Mouse (Mus musculus) heart, postnatal 25 days (tissue): Measurements from ENCODE around the gene Acot7. TPM values are rescaled to one million over a fixed set of nuclear protein-coding genes. Genes with fewer than 3 reads are reported as not detected.
"Not testable (repeated sequence)": the region's sequence is repeated elsewhere in the genome, so short reads cannot be mapped to it uniquely, and the experiment has no call there.

ENCODE experiments used
- DNase-seq: peaks from one replicate; pipeline ENCODE4 v3.0.0; 2022; ENCODE audit warnings: low spot score
- intact Hi-C: fragments of 180-260 bp; cut with DNase I; formaldehyde crosslinking; loops from one replicate; pipeline ENCODE4 v1.15.1; 2025
- total RNA-seq, 2 experiments: library from RNA; stranded (reverse); gene quantifications; 2 replicates each; pipeline ENCODE4 v1.2.3; 2021

Gene Acot7
- total RNA-seq, 2 experiments from 2014 or later = 53.4 to 58.8 TPM

DNA sequence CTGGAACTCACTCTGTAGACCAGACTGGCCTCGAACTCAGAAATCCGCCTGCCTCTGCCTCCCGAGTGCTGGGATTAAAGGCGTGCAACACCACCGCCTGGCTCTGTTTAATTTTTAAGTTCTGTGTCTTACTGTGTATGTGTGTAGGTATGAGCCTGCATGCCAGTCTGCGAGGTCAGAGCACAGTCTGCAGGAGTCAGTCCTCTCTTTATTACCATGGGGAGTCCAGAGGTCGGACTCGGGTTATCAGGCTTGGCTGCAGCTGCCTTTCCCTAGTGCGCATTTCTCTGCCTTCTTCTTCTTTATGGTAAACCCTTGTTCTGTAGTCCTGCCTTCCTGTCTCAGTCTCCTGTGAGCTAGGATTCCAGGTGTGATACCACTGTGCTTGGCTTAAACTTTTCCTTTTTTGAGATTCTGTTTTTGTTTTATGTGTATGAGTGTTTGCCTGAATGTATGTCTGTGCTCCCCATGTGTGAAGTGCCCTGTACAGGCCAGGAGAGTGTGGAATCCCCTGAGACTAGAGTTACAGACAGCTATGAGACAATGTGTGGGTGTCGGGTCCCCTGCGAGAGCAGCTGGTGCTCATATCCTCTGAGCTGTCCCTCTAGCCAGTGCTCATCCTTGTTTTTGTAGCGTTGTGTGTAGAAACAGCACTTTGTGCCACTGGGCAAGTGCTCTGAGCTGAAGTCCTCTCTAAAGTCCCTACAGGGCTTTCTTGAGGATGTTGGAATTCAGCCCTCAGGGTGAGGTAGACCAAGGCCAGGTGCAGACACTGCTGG is 50.0 kb downstream of the Acot7 start:
- intact Hi-C loops = no loop called here
- no peak for DNase-seq

- DNase-seq, intact Hi-C loops: not testable (repeated sequence)
Measured at GRCm38 (mm10) chr4:152230331-152230730, 52.4 kb downstream of the Acot7 start.

GRCm38 (mm10) chr4:152231326-152231725 is 53.4 kb downstream of the Acot7 start:
- DNase-seq = no peak
- intact Hi-C loops = no loop called here

DNA sequence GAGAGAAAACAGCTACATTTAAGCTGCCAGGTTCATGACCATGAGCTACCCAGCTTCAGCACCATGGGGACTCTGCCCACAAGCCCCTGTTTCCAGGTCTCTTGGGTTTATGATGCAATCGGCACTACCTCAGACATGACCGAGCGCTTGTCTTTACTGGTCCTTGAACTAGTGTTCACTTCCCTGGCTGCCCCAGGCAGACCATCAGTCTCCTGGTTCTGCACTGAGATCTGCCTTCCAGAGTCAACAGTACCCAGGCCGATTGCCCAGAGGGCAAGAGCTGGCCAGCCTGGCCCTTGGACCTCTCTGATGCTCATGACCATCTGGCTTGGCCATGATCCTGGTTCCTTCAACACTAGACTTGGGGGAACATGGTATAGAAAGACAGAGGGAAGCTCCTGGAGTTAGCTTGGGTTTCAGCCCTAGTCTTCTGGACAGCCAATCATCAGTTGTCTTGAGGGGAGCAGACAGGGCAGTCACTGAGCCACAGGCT is 54.5 kb downstream of the Acot7 start:
- intact Hi-C loops = no loop called here
- no peak for DNase-seq

- intact Hi-C loops = no loop called here
- no peak for DNase-seq
Measured at GRCm38 (mm10) chr4:152239974-152240373, 62.0 kb downstream of the Acot7 start.

DNA sequence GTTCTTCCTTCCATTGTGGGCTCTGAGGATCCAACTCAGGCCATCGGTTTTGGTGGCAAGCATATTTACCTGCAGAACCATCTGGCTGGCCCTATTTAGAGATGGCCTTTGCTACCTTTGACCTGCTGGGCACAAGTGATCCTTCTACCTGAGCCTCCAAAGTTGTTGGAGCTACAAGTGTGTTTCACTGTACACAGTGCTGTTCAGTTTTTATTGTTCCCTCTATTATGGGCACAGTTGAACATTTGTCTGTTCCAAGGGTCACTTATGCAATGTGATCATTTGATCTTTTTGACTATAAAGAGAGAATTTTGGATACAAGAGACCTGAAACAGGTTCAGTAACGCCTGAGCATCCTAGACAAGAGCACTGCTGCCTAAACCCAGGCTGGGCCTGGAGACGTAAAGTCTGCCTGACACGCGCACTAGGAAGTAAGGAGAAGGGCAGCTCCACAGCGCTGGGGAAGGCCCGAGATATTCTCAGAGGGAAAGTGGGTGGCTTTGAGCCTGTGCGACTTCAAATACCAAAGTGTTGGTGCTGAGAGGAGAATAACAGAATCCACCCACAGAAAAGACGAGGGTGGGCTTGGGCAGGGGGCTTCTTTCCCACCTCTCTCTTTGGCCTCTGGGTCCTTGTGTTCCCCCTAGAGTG is 65.4 kb downstream of the Acot7 start:
- intact Hi-C loops = no loop called here
- no peak for DNase-seq

- DNase-seq = no peak
- intact Hi-C loops = no loop called here
Measured at GRCm38 (mm10) chr4:152243969-152244368, 66.0 kb downstream of the Acot7 start.

- intact Hi-C loops = no loop called here
- no peak for DNase-seq
Measured at GRCm38 (mm10) chr4:152244545-152245522, 66.9 kb downstream of the Acot7 start.

DNA sequence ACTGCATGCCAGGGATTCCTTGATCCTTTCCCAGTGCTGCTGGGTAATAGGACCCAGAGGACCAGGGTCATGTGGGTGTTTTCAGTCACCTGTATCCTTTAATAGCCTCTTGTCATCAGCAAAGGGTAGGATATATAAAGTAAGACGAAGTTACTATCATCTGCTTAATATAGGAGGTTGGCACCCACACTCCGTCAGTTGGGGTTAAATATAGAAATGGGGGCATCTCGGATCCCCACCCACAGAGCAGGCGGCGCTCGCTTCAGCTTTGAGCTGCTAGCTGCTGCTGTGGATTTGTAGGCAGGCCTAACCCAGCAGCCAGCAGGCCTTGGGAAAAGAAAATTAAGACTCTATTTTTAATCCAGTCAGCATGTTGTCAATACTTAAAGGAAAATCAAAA is 68.1 kb downstream of the Acot7 start:
- DNase-seq = no peak

DNA sequence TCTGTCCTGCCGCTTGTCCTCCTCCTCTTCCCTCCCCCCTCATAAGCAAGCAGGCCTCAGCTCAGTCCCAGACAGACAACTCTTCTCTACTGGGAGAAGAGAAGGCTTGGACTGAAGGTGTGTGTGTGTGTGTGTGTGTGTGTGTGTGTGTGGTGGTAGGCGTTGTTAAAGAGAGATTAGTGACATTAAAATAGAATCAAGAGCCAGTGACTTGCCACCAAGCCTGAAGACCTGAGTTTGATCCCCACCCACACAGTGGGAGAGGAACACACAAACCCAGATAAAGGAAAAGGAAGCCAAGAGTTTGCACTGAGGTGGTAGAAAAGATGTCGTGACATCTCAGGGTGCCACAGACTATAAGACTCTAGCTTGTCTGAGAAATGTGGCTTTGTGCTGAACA is 69.3 kb downstream of the Acot7 start:
- intact Hi-C loops = no loop called here

More for the DNA sequence above, 68.1 kb downstream of the Acot7 start:
- intact Hi-C loops = no loop called here

GRCm38 (mm10) chr4:152250615-152251014 is 72.7 kb downstream of the Acot7 start:
- DNase-seq = no peak
- intact Hi-C loops = no loop called here

More for the DNA sequence above, 69.3 kb downstream of the Acot7 start:
- no peak for DNase-seq

DNA sequence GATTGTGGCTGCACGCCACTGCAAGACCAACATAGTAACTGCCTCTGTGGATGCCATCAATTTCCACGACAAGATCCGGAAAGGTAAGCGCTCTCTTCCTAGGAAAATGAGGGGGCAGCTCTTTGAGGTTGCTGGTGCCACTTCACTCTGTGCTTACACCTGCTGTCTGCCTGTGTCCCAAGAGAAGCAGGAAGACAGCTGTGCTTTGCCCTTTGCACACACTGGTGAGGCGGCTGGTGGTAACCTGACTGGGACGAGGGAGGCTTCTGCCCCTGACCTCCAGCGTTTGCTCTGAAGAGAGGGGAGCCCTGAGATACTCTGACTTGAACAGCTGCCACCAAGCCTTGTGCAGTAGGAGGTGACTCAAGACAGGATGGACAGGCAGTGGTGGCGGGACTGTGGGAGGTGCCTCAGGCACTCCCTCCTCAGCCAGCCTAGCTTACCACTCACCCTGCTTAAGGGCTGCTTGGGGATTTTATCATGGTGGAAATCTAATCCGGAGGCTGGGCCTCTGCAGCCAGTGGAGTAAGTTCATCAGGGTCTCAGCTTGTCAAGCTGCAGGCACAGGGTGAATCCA is 75.3 kb downstream of the Acot7 start:
- intact Hi-C loops = no loop called here

DNA sequence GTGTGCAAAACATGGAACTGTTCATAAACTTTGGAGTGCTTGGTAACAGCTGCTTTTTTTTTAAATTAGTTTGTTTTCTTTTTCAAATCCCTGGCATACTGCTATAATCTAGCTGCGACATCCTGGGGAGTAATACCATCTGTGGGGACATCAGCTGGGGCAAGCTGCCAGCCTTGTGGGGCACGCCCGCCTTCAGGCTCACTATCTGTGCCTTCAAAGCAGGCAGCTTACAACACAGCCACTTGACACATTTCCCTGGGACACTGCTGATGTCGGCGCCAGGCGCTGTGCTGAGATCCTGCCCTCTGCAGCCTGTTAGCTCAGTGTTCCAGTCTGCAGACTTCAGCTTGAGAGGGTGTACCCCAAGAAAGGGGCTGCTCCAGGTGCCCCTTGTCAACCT is 79.1 kb downstream of the Acot7 start:
- DNase-seq = peak; percentile 72
- intact Hi-C loops = no loop called here

More for the DNA sequence above, 75.3 kb downstream of the Acot7 start:
- DNase-seq = no peak

- DNase-seq = no peak
- intact Hi-C loops = no loop called here
Measured at GRCm38 (mm10) chr4:152260451-152260850, 82.5 kb downstream of the Acot7 start.

GRCm38 (mm10) chr4:152262187-152262586 is 84.3 kb downstream of the Acot7 start:
- intact Hi-C loops = no loop called here
- DNase-seq = no peak

DNA sequence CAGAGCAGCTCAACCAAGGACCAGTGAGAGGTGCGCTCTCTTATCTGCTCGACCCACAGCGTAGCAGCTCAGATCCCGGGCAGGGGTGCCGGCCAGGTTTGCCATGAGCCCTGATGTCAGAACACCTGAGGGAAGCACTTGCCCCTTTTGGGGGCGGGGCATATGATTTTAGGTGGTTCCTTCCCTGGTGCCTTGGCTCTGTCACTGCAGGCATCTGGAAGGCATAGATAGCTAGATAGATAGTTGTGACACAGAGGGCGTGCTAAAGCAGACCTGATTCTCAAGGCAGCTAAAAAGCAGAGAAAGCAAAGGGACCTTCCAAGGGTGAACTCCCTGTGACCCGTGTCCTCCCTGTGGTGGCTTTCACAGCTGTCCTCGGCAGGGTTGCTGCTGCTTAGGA is 85.2 kb downstream of the Acot7 start:
- DNase-seq = no peak
- intact Hi-C loops = no loop called here

DNA sequence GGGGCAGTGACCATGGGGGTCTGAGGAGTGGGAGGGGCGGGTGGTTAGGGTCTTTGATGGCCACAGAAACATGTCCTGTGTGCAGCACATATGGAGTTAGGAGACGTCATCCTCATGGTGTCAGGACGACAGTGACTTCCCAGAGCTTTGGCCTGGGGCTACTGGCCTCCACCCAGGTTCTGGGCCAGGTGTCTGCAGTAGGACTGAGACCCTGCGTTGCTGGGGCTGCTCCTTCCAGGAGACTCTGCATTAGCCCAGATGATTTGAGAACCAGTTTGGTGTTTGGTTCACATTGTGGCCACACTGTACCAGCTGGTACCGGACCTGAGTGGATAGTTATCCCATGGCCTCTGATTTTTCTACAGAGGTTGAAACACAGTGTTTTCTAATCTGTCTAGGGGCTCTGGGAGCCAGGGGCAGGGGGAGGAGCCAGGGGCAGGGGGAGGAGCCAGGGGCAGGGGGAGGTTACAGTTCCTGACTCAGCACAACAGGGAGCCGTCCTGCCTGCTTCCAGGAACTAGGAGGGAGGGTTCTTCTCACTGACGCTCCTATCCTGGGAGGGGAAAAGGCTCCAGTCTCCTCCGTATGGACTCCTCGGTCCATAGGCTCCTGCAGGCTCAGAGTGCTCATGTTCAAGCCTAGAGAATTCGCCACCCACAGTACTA is 85.7 kb downstream of the Acot7 start:
- intact Hi-C loops = no loop called here

GRCm38 (mm10) chr4:152264177-152264530 is 86.2 kb downstream of the Acot7 start:
- intact Hi-C loops = no loop called here

More for the DNA sequence above, 85.7 kb downstream of the Acot7 start:
- no peak for DNase-seq

GRCm38 (mm10) chr4:152264867-152265568 is 87.1 kb downstream of the Acot7 start:
- DNase-seq = no peak
- intact Hi-C loops = no loop called here

More at GRCm38 (mm10) chr4:152264177-152264530, 86.2 kb downstream of the Acot7 start:
- DNase-seq = no peak
